Mouse (Mus musculus) kidney, adult 2 months (tissue): ENCODE measurements around the gene Fam53b.

Source experiments
- CTCF ChIP-seq: fragments of 200-500 bp; conservative IDR thresholded peaks from 2 replicates; pipeline ENCODE4 v1.5.1; 2011; ENCODE audit warnings: low read depth, mild to moderate bottlenecking, control low read depth, low read length, moderate library complexity, mixed read lengths; ENCODE audit not compliant: insufficient read depth, insufficient read length
- POLR2A ChIP-seq: fragments of 200-500 bp; IDR thresholded peaks from one replicate; pipeline ENCODE4 v1.6.1; 2011; ENCODE audit warnings: low read depth, low read length, control low read depth

- TF ChIP-seq CTCF = no peak
- no peak for TF ChIP-seq POLR2A
Measured at GRCm38 (mm10) chr7:132773011-132773705, 40.5 kb downstream of the Fam53b start.
